ENCODE assay signal across 14 mouse cellular contexts in the genomic region with DNA sequence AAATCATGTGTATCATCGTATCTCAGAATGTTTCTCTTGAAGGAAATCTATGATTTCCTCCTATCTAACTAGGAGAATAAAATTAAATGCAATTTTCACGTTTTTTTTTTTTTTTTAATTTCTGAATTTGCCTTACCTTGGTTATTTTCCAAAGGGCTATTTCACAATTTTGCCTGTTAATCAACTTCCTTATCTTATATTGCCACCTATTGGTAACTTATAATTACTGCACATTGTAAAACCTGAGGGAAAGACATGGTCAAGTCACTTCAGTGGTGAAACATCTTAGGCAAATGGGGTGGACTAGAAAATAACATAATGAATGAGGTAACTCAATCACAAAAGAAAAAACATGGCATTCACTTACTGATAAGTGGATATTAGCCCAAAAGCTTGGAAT.
DNase-seq lines count a peak whose midpoint lies in the region; ATAC-seq and TF ChIP-seq lines count a peak whose summit lies in the region.
"Had no signal": no experiment of that assay in that cellular context is flagged by ENCODE, and none has a peak within 500 bp of the region (broad histone marks: within the 10 kb centered on the region; RNA-seq: fewer than 3 reads in every experiment).

No protein-coding gene starts in this region.

- no peak overlapping the region for H3K4me3 ChIP-seq in kidney, postnatal 0 days (replicated peaks; ENCODE audit: low read depth, low read length)
- no peak overlapping the region for H3K4me3 ChIP-seq in kidney, embryonic 15.5 days (replicated peaks)
- no peak overlapping the region for H3K4me3 ChIP-seq in ES-E14 (ENCODE audit: insufficient read depth in 1 of 2, low read depth in 1 of 2, low read length in 2 of 2, poor library complexity in 1 of 2, severe bottlenecking in 1 of 2)
- H3K4me3 ChIP-seq: liver, embryonic 15.5 days had no signal

- no peaks in the 10 kb centered on the region for H3K9me3 ChIP-seq in kidney, postnatal 0 days (replicated peaks; ENCODE audit: low read length)
- no peaks in the 10 kb centered on the region for H3K9me3 ChIP-seq in kidney, embryonic 15.5 days (replicated peaks)
- H3K9me3 ChIP-seq in ES-E14 (ENCODE audit: control insufficient read depth, insufficient read depth, low read depth, low read length): no peaks in the 10 kb centered on the region
- H3K9me3 ChIP-seq: G1E; liver, embryonic 15.5 days had no signal

- H3K9ac ChIP-seq in kidney, postnatal 0 days (ENCODE audit: low read depth, low read length): no peak overlapping the region
- no peak overlapping the region for H3K9ac ChIP-seq in kidney, embryonic 15.5 days
- H3K9ac ChIP-seq in ES-E14 (ENCODE audit: insufficient read depth, low read depth, low read length, poor library complexity, severe bottlenecking): no peak overlapping the region
- H3K9ac ChIP-seq: liver, embryonic 15.5 days had no signal

- 43% methylated on average over 2 of the region's 2 CpGs for WGBS in kidney, postnatal 0 days
- 46% methylated on average over 2 of the region's 2 CpGs for WGBS in kidney, embryonic 15.5 days

- no peak for ATAC-seq in kidney, postnatal 0 days (replicated peaks; ENCODE audit: low FRiP score, low read depth)
- no peak for ATAC-seq in kidney, embryonic 15.5 days (replicated peaks; ENCODE audit: low FRiP score)

- no peaks in the 10 kb centered on the region for H3K4me1 ChIP-seq in kidney, postnatal 0 days (replicated peaks; ENCODE audit: insufficient read depth, low read length)
- H3K4me1 ChIP-seq in kidney, embryonic 15.5 days: no peaks in the 10 kb centered on the region
- no peaks in the 10 kb centered on the region for H3K4me1 ChIP-seq in ES-E14 (ENCODE audit: control insufficient read depth in 2 of 2, insufficient read depth in 2 of 2, low read length in 2 of 2, poor library complexity in 1 of 2)
- H3K4me1 ChIP-seq: liver, embryonic 15.5 days had no signal

- no peaks in the 10 kb centered on the region for H3K27me3 ChIP-seq in kidney, postnatal 0 days (ENCODE audit: insufficient read depth, low read length)
- H3K27me3 ChIP-seq in kidney, embryonic 15.5 days: no peaks in the 10 kb centered on the region
- H3K27me3 ChIP-seq: liver, embryonic 15.5 days had no signal

- in situ Hi-C loops in ES-E14 (cut with MboI; ENCODE audit: low sequenced_read_pairs in 2 of 2, unreplicated experiment in 2 of 2): no loop called here

- peak; percentile 7 for DNase-seq in kidney, postnatal 0 days (ENCODE audit: low spot score)
- DNase-seq in A20 (ENCODE audit: low read depth, low spot score): peak; percentile 24
- peak; percentile 0 for DNase-seq in ES-E14 (ENCODE audit: low read depth, low spot score)
- DNase-seq in embryo, embryonic 9.5 days (ENCODE audit: extremely low spot score): peak; percentile 0
- DNase-seq in heart, adult 11 months: no peak
- no peak for DNase-seq in adrenal gland, adult (ENCODE audit: inconsistent age in 2 of 2, low spot score in 1 of 2)
- DNase-seq: adrenal gland, postnatal 10 days; cerebellum, adult 11 months; kidney, adult 18-20 months; thymus, postnatal 36 days had no signal

- no peak overlapping the region for H3K4me2 ChIP-seq in kidney, postnatal 0 days (ENCODE audit: low read length)
- no peak overlapping the region for H3K4me2 ChIP-seq in kidney, embryonic 15.5 days
- H3K4me2 ChIP-seq: heart, embryonic 11.5 days; liver, embryonic 15.5 days had no signal

- H3K36me3 ChIP-seq in kidney, postnatal 0 days (ENCODE audit: insufficient read depth, low read length): no peaks in the 10 kb centered on the region
- no peaks in the 10 kb centered on the region for H3K36me3 ChIP-seq in kidney, embryonic 15.5 days
- H3K36me3 ChIP-seq in ES-E14 (ENCODE audit: control insufficient read depth, insufficient read depth, low read length, poor library complexity, severe bottlenecking): no peaks in the 10 kb centered on the region
- H3K36me3 ChIP-seq: G1E; liver, embryonic 15.5 days had no signal

- H3K27ac ChIP-seq in kidney, postnatal 0 days: no peak overlapping the region
- H3K27ac ChIP-seq in kidney, embryonic 15.5 days: no peak overlapping the region
- no peak overlapping the region for H3K27ac ChIP-seq in ES-E14 (ENCODE audit: insufficient read depth, low read depth, low read length, poor library complexity, severe bottlenecking)
- H3K27ac ChIP-seq: liver, embryonic 15.5 days had no signal

- TF ChIP-seq CTCF in kidney, postnatal 0 days (IDR thresholded peaks at IDR 0.05; ENCODE audit: low read depth): peak; percentile 61

TF ChIP-seq in ES-E14, 5 proteins besides CTCF, POLR2A, EP300 and RAD21:
- no peak for TF ChIP-seq MAFK (IDR thresholded peaks at IDR 0.05; ENCODE audit: insufficient read depth, low read depth, low read length)
- TF ChIP-seq HCFC1 (IDR thresholded peaks at IDR 0.05; ENCODE audit: borderline replicate concordance, insufficient read depth, low read length): no peak
- TF ChIP-seq ZNF384 (IDR thresholded peaks at IDR 0.05; ENCODE audit: low read depth, low read length): no peak
- TF ChIP-seq ZC3H11A (IDR thresholded peaks at IDR 0.05; ENCODE audit: borderline replicate concordance, low read depth, low read length): no peak
- no peak for TF ChIP-seq CHD2 (IDR thresholded peaks at IDR 0.05; ENCODE audit: low read depth, low read length)

Comparison
In these comparisons a context has a peak if more than half of its experiments do, and no peak if none do; other contexts are left out.
1. DNase-seq: peak in kidney, postnatal 0 days (single experiment), A20 (single experiment), ES-E14 (single experiment) and embryo, embryonic 9.5 days (single experiment); none in heart, adult 11 months (single experiment) and adrenal gland, adult (0 of 2).